Mouse (Mus musculus): Measurements from ENCODE around the gene Atp5j.

GRCm38 (mm10) chr16:84835823-84836743 lies 658 bp upstream of the Atp5j start:
- TF ChIP-seq CTCF (IDR thresholded peaks at IDR 0.05; ENCODE audit: extremely low read depth, insufficient read depth, low read length) (no peak), POLR2A (IDR thresholded peaks at IDR 0.05; ENCODE audit: extremely low read depth, insufficient read depth, low read length) (peak; percentile 52)

Data from cortical plate, adult 2 months (tissue).